Mouse (Mus musculus): Measurements from ENCODE around the gene Armcx3. TPM values are rescaled to one million over a fixed set of nuclear protein-coding genes. Genes with fewer than 3 reads are reported as not detected.
A peak's percentile ranks its signal among the peaks of the same experiment; 100 is the strongest.
"Not testable (repeated sequence)": the region's sequence is repeated elsewhere in the genome, so short reads cannot be mapped to it uniquely, and the experiment has no call there.

Armcx3 gene
- polyA plus RNA-seq, 2 experiments, result 70.2 to 93.9 TPM

DNA sequence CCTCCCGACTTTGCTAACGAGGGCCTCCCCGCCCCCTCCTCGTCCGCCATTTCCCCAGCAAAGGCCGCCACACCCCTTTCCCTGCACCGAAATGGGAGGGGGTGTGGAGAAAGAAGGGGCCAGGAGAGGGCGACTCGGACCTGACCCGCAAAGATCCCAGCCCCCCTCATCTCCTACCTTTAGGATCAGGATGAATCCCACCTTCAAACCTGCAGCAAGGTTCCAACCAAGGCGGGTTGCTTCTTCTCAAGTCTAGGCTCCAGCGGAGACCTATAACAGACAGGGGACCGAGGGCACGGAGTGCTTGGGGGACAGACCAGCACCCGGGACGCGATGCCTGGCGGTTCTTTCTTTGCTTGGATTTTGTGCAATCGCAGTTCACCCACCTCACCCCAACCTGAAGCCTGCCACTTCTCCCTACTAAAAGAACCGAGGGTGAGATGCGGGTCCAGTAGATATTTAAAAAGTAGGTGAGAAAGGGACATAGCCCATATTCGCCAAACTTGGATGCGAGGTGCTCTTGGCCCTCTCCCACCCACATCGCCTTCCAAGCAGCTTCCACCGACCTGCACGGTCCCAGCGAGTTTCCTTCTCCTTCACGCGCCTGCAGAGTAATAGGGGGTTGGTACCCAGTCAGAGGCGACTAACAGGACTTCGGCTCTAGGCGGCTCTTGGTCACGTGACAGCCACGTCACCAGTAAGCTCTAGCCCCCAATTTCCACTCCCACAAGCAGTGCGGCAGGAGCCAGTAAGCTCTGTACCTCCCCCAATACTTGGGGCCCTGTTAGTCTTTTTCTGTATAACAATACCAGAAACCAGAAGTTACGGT is 5.4 kb upstream of the Armcx3 start, which contains the start of gene Armcx6:
Gene Armcx6 (minus strand): TSS at position 654 of the 829 bp plus-strand sequence.
- peak within 1 kb of the TSS; percentile 53 for H3K4me3 ChIP-seq (replicated peaks; ENCODE audit: low read length)
- peaks cover 2% of the 10 kb centered on the region; the same call in 1 of the 2 replicates for H3K4me1 ChIP-seq (ENCODE audit: control insufficient read depth, insufficient read depth, low read length)
- WGBS, result 25% methylated on average over 35 of the region's 36 CpGs
- H3K36me3 ChIP-seq (ENCODE audit: control insufficient read depth, insufficient read depth, low read length), result no peaks in the 10 kb centered on the region
- peak; percentile 90; the same call in 1 of the 2 replicates for TF ChIP-seq POLR2A (IDR thresholded peaks at IDR 0.05; ENCODE audit: borderline replicate concordance, extremely low read depth, insufficient read depth, insufficient read length)
- H3K9me3 ChIP-seq (ENCODE audit: control insufficient read depth, low read length), result no peaks in the 10 kb centered on the region
- H3K27me3 ChIP-seq (ENCODE audit: control insufficient read depth, insufficient read depth, low read length), result no peaks in the 10 kb centered on the region
- peak within 1 kb of the TSS; percentile 84 for H3K27ac ChIP-seq (replicated peaks; ENCODE audit: low read depth, low read length)
- H3K4me2 ChIP-seq (replicated peaks; ENCODE audit: low read depth, low read length, severe bottlenecking), result peak within 1 kb of the TSS; percentile 52
- peak within 1 kb of the TSS; percentile 58 for H3K9ac ChIP-seq (ENCODE audit: low read depth, low read length, severe bottlenecking)
- DNase-seq (ENCODE audit: low spot score) (peak; percentile 91), ATAC-seq (ENCODE audit: low FRiP score, low read depth) (peak; percentile 96)

DNA sequence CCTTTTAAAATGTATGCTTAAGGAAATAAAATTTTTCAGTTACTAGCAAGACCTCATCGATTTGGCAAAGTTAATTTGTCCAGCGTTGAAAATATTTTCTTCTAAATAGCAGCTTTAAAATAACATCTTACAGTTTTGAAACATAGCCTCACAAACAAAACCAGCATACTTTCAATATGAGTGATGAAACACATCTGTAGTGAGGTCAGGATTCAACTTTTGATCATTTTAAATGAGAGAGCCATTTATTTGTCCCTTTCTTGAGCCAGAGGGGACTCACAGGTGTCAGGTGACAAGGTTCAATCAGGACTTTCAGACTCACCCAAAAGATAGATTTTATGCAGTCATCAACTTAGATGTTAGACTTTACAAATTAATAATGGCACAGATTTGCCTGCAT is 4.5 kb upstream of the Armcx3 start:
- DNase-seq (ENCODE audit: low spot score) (no peak), ATAC-seq (ENCODE audit: low FRiP score, low read depth) (no peak)
- no peak overlapping the region for H3K4me3 ChIP-seq (replicated peaks; ENCODE audit: low read length)
- H3K27ac ChIP-seq (replicated peaks; ENCODE audit: low read depth, low read length), result no peak overlapping the region
- no peaks in the 10 kb centered on the region for H3K9me3 ChIP-seq (ENCODE audit: control insufficient read depth, low read length)
- no peaks in the 10 kb centered on the region for H3K27me3 ChIP-seq (ENCODE audit: control insufficient read depth, insufficient read depth, low read length)
- no peak for TF ChIP-seq POLR2A (IDR thresholded peaks at IDR 0.05; ENCODE audit: borderline replicate concordance, extremely low read depth, insufficient read depth, insufficient read length)
- no peak overlapping the region for H3K9ac ChIP-seq (ENCODE audit: low read depth, low read length, severe bottlenecking)
- H3K36me3 ChIP-seq (ENCODE audit: control insufficient read depth, insufficient read depth, low read length), result no peaks in the 10 kb centered on the region
- 47% methylated on average over 2 of the region's 2 CpGs for WGBS
- no peak overlapping the region for H3K4me2 ChIP-seq (replicated peaks; ENCODE audit: low read depth, low read length, severe bottlenecking)
- peaks cover 2% of the 10 kb centered on the region; the same call in 1 of the 2 replicates for H3K4me1 ChIP-seq (ENCODE audit: control insufficient read depth, insufficient read depth, low read length)

GRCm38 (mm10) chrX:134752584-134752983 is 3.8 kb upstream of the Armcx3 start:
- H3K9ac ChIP-seq (ENCODE audit: low read depth, low read length, severe bottlenecking), result no peak overlapping the region
- no peaks in the 10 kb centered on the region for H3K27me3 ChIP-seq (ENCODE audit: control insufficient read depth, insufficient read depth, low read length)
- no peaks in the 10 kb centered on the region for H3K36me3 ChIP-seq (ENCODE audit: control insufficient read depth, insufficient read depth, low read length)
- ATAC-seq (ENCODE audit: low FRiP score, low read depth), result no peak
- H3K4me1 ChIP-seq (ENCODE audit: control insufficient read depth, insufficient read depth, low read length), result peaks cover 2% of the 10 kb centered on the region; the same call in 1 of the 2 replicates
- H3K27ac ChIP-seq (replicated peaks; ENCODE audit: low read depth, low read length), result no peak overlapping the region
- no peaks in the 10 kb centered on the region for H3K9me3 ChIP-seq (ENCODE audit: control insufficient read depth, low read length)
- H3K4me2 ChIP-seq (replicated peaks; ENCODE audit: low read depth, low read length, severe bottlenecking), result no peak overlapping the region
- peak; percentile 14 for DNase-seq (ENCODE audit: low spot score)
- H3K4me3 ChIP-seq (replicated peaks; ENCODE audit: low read length), result no peak overlapping the region
- WGBS, result 26% methylated on average over 4 of the region's 4 CpGs
- TF ChIP-seq POLR2A (IDR thresholded peaks at IDR 0.05; ENCODE audit: borderline replicate concordance, extremely low read depth, insufficient read depth, insufficient read length), result no peak

- Histone ChIP-seq H3K4me1 (ENCODE audit: control insufficient read depth, insufficient read depth, low read length) (no peaks in the 10 kb centered on the region), H3K9me3 (ENCODE audit: control insufficient read depth, low read length) (no peaks in the 10 kb centered on the region), H3K27ac (replicated peaks; ENCODE audit: low read depth, low read length) (peak overlapping the region; percentile 67; the same call in 1 of the 2 replicates), H3K9ac (ENCODE audit: low read depth, low read length, severe bottlenecking) (peak overlapping the region; percentile 72), H3K27me3 (ENCODE audit: control insufficient read depth, insufficient read depth, low read length) (no peaks in the 10 kb centered on the region), H3K36me3 (ENCODE audit: control insufficient read depth, insufficient read depth, low read length) (no peaks in the 10 kb centered on the region), H3K4me2 (replicated peaks; ENCODE audit: low read depth, low read length, severe bottlenecking) (peak overlapping the region; percentile 47), H3K4me3 (replicated peaks; ENCODE audit: low read length) (peak overlapping the region; percentile 63)
- WGBS, result 30% methylated on average over 12 of the region's 13 CpGs
- DNase-seq (ENCODE audit: low spot score) (no peak), ATAC-seq (ENCODE audit: low FRiP score, low read depth) (no peak)
- TF ChIP-seq POLR2A (IDR thresholded peaks at IDR 0.05; ENCODE audit: borderline replicate concordance, extremely low read depth, insufficient read depth, insufficient read length), result no peak
Observed at GRCm38 (mm10) chrX:134757293-134757995, 1.0 kb downstream of the Armcx3 start.

DNA sequence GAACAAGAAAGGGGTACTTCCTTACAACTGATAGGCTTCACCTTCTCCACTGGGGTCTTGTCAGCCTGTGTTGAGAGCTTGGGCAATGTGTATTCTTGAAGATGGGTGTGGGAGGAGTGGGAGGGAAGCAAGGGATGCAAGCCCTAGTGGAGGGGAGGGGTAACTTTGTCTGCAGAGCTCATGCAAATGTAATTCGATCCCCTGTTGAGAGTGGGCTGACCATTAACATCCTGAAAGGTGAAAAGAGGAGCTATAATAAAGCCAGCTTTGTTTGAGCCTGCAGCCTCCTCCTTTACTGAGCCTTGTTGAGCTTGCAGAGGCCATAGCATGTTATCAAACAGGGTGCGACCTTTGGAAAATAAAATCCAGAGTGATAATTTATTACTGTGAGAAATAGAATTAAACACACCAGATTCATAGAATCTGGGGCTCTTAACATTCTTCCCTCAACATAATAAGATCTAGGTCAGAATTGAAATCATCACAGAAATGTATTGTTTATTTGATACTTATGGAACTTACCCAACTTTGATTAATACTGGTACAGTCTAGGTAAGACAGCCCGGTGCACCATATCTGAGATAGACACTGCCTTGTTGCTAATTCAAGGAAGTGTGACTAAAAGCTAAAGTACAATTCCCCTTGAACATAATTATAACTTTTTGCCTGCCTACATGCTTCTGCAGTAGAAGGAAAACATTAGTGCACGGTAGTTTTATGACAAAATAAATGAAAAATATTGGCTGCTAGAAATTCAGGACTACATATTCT is 7.2 kb downstream of the Armcx3 start:
- H3K9me3 ChIP-seq (ENCODE audit: control insufficient read depth, low read length); H3K9ac ChIP-seq (ENCODE audit: low read depth, low read length, severe bottlenecking); H3K27ac ChIP-seq (replicated peaks; ENCODE audit: low read depth, low read length); H3K36me3 ChIP-seq (ENCODE audit: control insufficient read depth, insufficient read depth, low read length); H3K4me1 ChIP-seq (ENCODE audit: control insufficient read depth, insufficient read depth, low read length); ATAC-seq (ENCODE audit: low FRiP score, low read depth); H3K4me3 ChIP-seq (replicated peaks; ENCODE audit: low read length); H3K4me2 ChIP-seq (replicated peaks; ENCODE audit: low read depth, low read length, severe bottlenecking); DNase-seq (ENCODE audit: low spot score); H3K27me3 ChIP-seq (ENCODE audit: control insufficient read depth, insufficient read depth, low read length): not testable (repeated sequence)
- 46% methylated on average over 4 of the region's 4 CpGs for WGBS
